Mouse (Mus musculus): ENCODE measurements around the gene Ak8. TPM values are rescaled to one million over a fixed set of nuclear protein-coding genes. Genes with fewer than 3 reads are reported as not detected.

Ak8 gene
- polyA plus RNA-seq (2016; fragmentation: Nextera tagmentation; extraction: Ambion mirVana), result 0.80 and 0.97 TPM in 2 replicates

DNA sequence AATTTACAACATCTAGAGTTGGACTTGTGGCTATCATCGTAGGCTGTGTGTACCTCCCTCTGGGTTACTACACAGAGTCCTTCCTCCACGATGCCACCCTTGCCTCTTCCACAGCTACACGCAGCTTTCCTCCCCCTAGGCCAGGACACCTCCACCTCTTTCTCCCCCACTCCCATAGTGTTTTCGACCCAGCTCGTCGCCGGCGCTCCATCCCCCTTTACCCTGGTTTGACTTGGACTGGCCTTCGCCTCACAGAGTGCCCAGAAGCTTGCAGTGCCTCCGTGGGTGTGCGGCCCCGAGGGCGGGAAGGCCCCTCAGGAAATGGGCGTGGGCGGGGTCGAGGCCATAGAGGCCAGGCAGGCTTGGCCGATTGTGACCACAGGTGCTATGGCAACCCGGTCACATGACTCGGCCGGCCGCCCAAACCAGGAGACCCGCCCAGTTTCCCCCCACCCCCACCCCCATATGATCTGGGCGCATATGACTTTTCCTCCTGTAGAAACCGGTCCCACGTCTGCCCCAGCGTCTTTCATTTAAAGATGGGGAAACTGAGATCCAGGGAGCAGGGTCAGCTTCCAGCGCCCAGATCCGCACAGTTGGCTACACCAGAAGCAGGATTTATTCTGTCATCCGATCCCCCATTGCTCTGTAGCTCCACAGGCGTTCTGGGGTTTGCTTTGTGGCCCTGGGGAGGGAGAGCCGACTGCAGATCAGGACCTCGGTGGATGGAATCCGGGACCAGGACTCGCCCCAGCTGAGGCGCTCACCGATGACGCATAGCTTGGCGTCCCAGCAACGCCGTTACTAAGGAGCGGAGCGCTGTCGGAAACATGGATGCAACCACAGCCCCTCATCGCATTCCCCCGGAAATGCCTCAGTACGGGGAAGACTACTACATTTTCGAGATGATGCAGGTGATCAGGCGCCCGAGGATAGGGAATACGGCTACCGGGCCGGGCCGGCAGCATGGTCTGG, at the start of gene Ak8, which contains the start of gene Spaca9:
Ak8 (plus strand) TSS at position 804 of the 975 bp plus-strand sequence.
Spaca9 (minus strand) TSS at position 367 of the 975 bp plus-strand sequence.
- Histone ChIP-seq H3K4me3 (peak within 1 kb of the TSS; percentile 52), H3K4me1 (peaks cover 10% of the 10 kb centered on the region; the same call in 1 of the 2 replicates), H3K27me3 (no peaks in the 10 kb centered on the region), H3K9me3 (no peaks in the 10 kb centered on the region), H3K36me3 (no peaks in the 10 kb centered on the region), H3K9ac (peak within 1 kb of the TSS; percentile 46), H3K4me2 (replicated peaks) (peak within 1 kb of the TSS; percentile 70), H3K27ac (peak within 1 kb of the TSS; percentile 26; the same call in 1 of the 2 replicates)
- WGBS, result 2% methylated on average over 53 of the region's 53 CpGs
- peak; percentile 75; the same call in 1 of the 2 replicates for ATAC-seq (ENCODE audit: insufficient number of reproducible peaks, insufficient read depth, low FRiP score, low TSS enrichment)

DNA sequence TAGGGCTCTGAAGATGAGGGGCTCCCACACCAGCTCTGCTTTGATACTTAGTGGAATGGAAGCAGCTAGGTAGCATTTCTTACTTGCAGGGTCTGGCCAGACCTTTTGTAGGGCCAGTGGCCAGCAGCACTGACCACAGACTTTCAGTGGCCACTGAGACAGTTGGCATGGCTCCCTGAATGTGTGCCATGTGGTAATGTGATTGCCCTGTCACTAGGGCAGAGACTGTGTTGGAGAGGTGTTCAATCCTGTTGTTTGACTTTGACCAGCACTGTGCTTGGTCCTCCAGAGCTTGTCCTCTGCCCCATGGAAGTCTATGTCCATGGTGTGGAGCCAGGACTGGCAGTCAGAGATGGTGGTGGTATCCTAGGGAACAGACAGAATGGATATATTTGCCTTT, 49.4 kb upstream of the Ak8 start:
- H3K4me1 ChIP-seq, result no peaks in the 10 kb centered on the region
- no peak overlapping the region for H3K27ac ChIP-seq
- no peak for ATAC-seq (ENCODE audit: insufficient number of reproducible peaks, insufficient read depth, low FRiP score, low TSS enrichment)

DNA sequence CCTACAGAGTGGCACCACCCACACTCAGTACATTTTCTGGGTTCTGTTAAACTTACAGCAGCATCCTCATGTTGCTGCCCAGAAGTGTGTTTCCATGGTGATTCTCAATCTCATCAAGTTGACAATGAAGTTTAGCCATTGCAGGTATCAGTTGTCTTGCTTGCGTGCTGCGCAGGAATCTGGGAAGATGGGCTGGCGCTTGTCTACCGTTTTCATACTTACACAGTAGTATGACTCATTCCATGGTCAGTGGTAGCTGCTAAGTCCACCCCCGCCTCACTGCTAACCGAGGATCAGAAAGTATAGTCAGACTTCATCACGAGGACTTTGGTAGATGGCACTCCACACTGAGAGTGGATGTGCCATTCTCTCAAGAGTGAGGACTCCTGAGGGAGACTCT, 46.6 kb upstream of the Ak8 start:
- H3K9me3 ChIP-seq, result no peaks in the 10 kb centered on the region
- 94% methylated on average over 7 of the region's 7 CpGs for WGBS
- peaks cover 27% of the 10 kb centered on the region for H3K36me3 ChIP-seq
- H3K4me3 ChIP-seq, result no peak overlapping the region
- no peak overlapping the region for H3K27ac ChIP-seq
- no peak overlapping the region for H3K4me2 ChIP-seq (replicated peaks)
- H3K9ac ChIP-seq, result no peak overlapping the region
- H3K27me3 ChIP-seq, result no peaks in the 10 kb centered on the region
- ATAC-seq (ENCODE audit: insufficient number of reproducible peaks, insufficient read depth, low FRiP score, low TSS enrichment), result no peak
- no peaks in the 10 kb centered on the region for H3K4me1 ChIP-seq

More for the DNA sequence above, 49.4 kb upstream of the Ak8 start:
- Histone ChIP-seq H3K36me3 (peaks cover 11% of the 10 kb centered on the region), H3K4me2 (replicated peaks) (no peak overlapping the region), H3K27me3 (no peaks in the 10 kb centered on the region), H3K9me3 (no peaks in the 10 kb centered on the region), H3K4me3 (no peak overlapping the region), H3K9ac (no peak overlapping the region)

DNA sequence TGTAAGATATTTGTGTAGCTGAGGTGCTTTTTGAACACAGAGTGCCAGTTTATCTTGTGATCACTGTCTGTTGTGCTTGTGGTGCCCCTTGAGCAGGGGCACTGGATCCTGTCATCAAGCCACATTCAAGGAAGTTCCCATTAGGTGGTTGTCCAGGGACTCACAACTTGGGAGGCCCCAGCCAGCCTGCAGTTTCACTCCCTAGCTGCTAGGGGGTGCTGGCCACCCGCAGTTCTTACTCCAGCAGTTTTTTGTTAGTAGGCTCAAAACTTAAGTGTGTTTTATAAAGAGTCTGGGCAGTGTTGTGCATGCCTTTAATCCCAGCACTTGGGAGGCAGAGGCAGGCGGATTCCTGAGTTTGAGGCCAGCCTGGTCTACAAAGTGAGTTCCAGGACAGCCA, 45.7 kb upstream of the Ak8 start:
- Histone ChIP-seq H3K9ac (no peak overlapping the region), H3K36me3 (peaks cover 36% of the 10 kb centered on the region), H3K9me3 (no peaks in the 10 kb centered on the region), H3K4me2 (replicated peaks) (no peak overlapping the region), H3K27ac (no peak overlapping the region), H3K27me3 (no peaks in the 10 kb centered on the region), H3K4me1 (no peaks in the 10 kb centered on the region), H3K4me3 (no peak overlapping the region)
- no peak for ATAC-seq (ENCODE audit: insufficient number of reproducible peaks, insufficient read depth, low FRiP score, low TSS enrichment)
- 79% methylated on average over 2 of the region's 2 CpGs for WGBS

DNA sequence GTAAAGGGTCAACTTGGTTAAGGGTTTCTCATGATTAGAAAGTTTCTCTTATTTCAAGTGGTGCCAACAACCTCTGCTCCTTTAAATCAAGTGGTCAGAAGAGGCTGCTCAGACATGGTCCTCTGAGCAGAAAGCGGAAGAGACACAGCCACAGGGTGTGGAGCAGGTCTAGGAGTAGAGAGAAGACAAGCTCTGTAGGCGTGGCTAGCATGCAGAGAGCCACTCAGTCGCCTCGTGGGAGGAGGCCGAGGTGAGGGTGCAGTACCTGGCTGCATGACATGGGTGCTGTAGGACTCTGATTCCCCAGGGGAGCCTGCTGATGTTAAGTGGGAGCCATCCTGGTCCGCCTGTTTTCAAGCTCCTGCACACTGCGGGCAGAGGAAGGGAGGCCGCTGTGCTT, 43.7 kb upstream of the Ak8 start:
- peaks cover 55% of the 10 kb centered on the region for H3K36me3 ChIP-seq

DNA sequence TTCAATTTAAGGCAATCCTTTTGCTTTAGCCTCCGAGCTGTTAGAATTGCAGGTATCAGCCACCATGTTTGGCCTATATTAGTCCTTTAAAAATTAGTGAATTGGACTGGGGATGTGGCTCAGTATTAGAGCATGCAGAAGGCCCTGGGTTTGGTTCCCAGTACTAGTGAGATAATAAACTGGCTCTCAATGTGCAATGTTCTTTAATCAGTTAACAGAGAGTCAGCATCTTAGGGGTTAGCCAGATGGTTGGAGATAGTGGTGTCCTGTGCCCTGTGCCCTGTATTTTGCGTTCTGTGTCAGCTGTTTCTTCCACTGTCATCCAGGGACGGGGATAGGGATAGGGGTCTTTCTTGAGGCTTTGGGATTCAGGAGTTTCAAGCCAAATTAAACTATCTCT, 37.1 kb upstream of the Ak8 start:
- H3K36me3 ChIP-seq, result peaks cover 84% of the 10 kb centered on the region
- no peak for ATAC-seq (ENCODE audit: insufficient number of reproducible peaks, insufficient read depth, low FRiP score, low TSS enrichment)
- no peaks in the 10 kb centered on the region for H3K27me3 ChIP-seq
- WGBS, result 92% methylated on average over 3 of the region's 3 CpGs
- no peak overlapping the region for H3K4me3 ChIP-seq
- H3K9me3 ChIP-seq, result no peaks in the 10 kb centered on the region
- no peaks in the 10 kb centered on the region for H3K4me1 ChIP-seq
- H3K27ac ChIP-seq, result no peak overlapping the region
- no peak overlapping the region for H3K4me2 ChIP-seq (replicated peaks)
- no peak overlapping the region for H3K9ac ChIP-seq

More for the DNA sequence above, 43.7 kb upstream of the Ak8 start:
- Histone ChIP-seq H3K4me3 (no peak overlapping the region), H3K9me3 (no peaks in the 10 kb centered on the region), H3K9ac (no peak overlapping the region), H3K4me2 (replicated peaks) (no peak overlapping the region), H3K27ac (no peak overlapping the region), H3K4me1 (no peaks in the 10 kb centered on the region), H3K27me3 (no peaks in the 10 kb centered on the region)
- WGBS, result 79% methylated on average over 8 of the region's 8 CpGs
- ATAC-seq (ENCODE audit: insufficient number of reproducible peaks, insufficient read depth, low FRiP score, low TSS enrichment), result no peak

DNA sequence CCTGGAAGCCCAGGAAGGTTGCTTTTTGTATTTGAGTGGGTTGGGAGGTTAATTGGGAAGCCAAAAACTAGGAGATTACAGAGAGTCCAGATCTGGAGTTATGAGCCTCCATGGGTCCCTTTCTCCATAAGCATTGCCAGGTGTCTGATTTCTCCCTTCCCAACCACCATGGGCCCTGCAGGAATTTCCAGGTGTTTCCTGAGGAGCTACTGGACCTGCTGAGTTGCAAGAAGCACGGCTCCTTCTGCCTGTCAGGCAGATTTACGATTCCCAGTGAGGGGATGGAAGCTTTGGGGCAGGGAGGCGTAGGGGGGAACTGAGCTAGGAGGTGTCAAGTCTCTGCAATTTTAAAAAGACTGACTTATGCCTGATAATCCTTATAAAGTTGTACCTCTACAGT, 34.1 kb upstream of the Ak8 start:
- Histone ChIP-seq H3K4me1 (no peaks in the 10 kb centered on the region), H3K9me3 (no peaks in the 10 kb centered on the region), H3K36me3 (peaks cover 80% of the 10 kb centered on the region), H3K4me3 (no peak overlapping the region), H3K4me2 (replicated peaks) (no peak overlapping the region), H3K27ac (no peak overlapping the region), H3K9ac (no peak overlapping the region), H3K27me3 (no peaks in the 10 kb centered on the region)
- 75% methylated on average over 3 of the region's 3 CpGs for WGBS
- ATAC-seq (ENCODE audit: insufficient number of reproducible peaks, insufficient read depth, low FRiP score, low TSS enrichment), result no peak

DNA sequence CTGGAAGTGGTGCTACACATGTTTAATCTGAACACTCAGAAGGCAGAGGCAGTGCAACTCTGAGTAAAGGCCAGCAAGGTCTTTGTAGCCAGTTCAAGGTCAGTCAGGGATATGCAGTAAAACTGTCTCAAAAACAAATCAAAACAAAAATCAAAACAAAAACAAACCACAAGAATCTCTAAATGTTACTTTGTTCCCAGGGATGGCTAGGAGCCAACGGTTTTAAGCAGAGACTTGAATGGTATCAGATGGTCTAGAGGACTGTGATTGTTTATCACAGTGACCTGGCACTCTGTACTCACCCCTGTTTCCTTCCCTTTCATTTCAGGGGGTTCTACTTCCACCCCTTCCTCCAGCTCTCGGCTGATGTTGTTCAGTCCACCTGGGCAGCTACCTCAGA, 28.5 kb upstream of the Ak8 start:
- Histone ChIP-seq H3K27me3 (no peaks in the 10 kb centered on the region), H3K27ac (no peak overlapping the region), H3K9ac (no peak overlapping the region), H3K36me3 (peaks cover 81% of the 10 kb centered on the region), H3K4me2 (replicated peaks) (no peak overlapping the region), H3K4me1 (no peaks in the 10 kb centered on the region), H3K4me3 (no peak overlapping the region), H3K9me3 (no peaks in the 10 kb centered on the region)
- 94% methylated on average over 2 of the region's 2 CpGs for WGBS
- no peak for ATAC-seq (ENCODE audit: insufficient number of reproducible peaks, insufficient read depth, low FRiP score, low TSS enrichment)

DNA sequence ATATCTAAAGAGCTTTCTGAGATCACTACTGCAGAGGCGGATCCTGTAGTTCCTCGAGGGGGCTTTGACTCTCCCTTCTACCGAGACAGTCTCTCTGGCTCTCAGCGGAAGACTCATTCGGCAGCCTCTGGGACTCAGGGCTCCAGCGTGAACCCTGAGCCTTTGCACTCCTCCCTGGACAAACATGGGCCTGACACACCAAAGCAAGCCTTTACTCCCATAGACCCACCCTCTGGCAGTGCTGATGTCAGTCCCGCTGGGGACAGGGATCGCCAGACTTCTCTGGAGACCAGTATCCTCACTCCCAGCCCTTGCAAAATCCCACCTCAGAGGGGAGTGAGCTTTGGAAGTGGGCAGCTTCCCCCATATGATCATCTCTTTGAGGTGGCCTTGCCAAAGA, 24.0 kb upstream of the Ak8 start:
- Histone ChIP-seq H3K9ac (no peak overlapping the region), H3K4me3 (no peak overlapping the region), H3K27ac (no peak overlapping the region), H3K4me1 (no peaks in the 10 kb centered on the region), H3K4me2 (replicated peaks) (no peak overlapping the region), H3K9me3 (no peaks in the 10 kb centered on the region), H3K27me3 (no peaks in the 10 kb centered on the region), H3K36me3 (peaks cover 81% of the 10 kb centered on the region)
- WGBS, result 93% methylated on average over 8 of the region's 8 CpGs
- ATAC-seq (ENCODE audit: insufficient number of reproducible peaks, insufficient read depth, low FRiP score, low TSS enrichment), result no peak

DNA sequence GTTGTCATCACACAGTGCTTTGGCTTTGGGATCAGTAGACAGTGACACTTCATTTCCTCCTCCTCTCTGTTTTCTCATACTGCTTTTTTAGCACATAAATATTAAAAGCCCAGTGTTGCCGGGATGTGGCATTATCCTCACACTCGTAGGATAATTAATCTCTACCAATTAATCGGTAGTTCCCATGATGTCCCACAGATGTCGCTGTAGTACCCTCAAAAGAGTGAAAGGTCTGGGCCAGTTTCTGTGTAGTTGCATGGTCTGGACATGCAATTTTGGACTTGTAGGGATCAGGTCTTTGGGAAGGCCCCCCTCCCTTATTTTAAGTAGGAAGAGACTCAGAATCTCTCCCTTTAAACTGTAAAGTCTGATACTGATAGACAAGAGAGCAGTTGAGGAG, 19.3 kb upstream of the Ak8 start:
- no peaks in the 10 kb centered on the region for H3K9me3 ChIP-seq
- H3K4me2 ChIP-seq (replicated peaks), result no peak overlapping the region
- no peak for ATAC-seq (ENCODE audit: insufficient number of reproducible peaks, insufficient read depth, low FRiP score, low TSS enrichment)
- no peaks in the 10 kb centered on the region for H3K4me1 ChIP-seq
- H3K9ac ChIP-seq, result no peak overlapping the region
- H3K27me3 ChIP-seq, result no peaks in the 10 kb centered on the region
- H3K36me3 ChIP-seq, result peaks cover 86% of the 10 kb centered on the region
- H3K4me3 ChIP-seq, result no peak overlapping the region
- 37% methylated on average over 4 of the region's 4 CpGs for WGBS
- no peak overlapping the region for H3K27ac ChIP-seq

DNA sequence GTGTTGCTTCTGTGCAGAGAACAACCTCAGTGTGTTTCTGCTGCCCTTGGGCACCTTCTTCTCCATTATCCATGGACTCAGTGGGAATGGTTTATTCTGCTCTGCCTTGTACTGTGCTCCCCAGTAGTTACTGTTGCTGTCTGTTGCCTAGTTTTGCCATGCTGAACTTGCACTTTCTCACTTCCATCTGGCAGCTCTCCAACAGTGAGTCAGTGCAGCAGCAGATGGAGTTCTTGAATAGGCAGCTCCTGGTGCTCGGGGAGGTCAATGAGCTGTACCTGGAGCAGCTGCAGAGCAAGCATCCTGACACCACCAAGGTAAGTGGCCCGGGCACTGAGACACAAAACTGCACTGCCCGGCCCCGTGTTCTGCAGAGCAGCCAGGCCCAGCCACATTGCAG, 18.2 kb upstream of the Ak8 start:
- Histone ChIP-seq H3K36me3 (peaks cover 86% of the 10 kb centered on the region), H3K9me3 (no peaks in the 10 kb centered on the region), H3K4me1 (no peaks in the 10 kb centered on the region), H3K4me2 (replicated peaks) (no peak overlapping the region), H3K9ac (no peak overlapping the region), H3K4me3 (no peak overlapping the region), H3K27me3 (no peaks in the 10 kb centered on the region), H3K27ac (no peak overlapping the region)
- 92% methylated on average over 4 of the region's 4 CpGs for WGBS
- ATAC-seq (ENCODE audit: insufficient number of reproducible peaks, insufficient read depth, low FRiP score, low TSS enrichment), result no peak

DNA sequence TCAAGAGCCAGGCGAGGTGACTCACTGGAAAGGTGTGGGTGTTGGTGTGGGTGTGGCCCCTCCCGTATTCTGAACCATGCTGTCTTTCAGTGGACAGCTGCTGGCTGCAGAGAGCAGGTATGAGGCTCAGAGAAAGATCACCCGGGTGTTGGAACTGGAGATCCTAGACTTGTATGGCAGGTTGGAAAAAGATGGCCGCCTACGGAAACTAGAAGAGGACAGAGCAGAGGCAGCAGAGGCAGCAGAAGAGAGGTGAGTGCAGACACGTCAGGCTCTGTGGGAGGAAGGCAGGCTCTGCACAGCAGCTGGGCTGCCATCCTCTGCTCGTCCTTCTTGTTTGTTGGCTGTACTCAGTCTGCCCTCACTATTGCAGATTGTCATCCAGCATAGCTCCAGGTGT, 14.1 kb upstream of the Ak8 start:
- Histone ChIP-seq H3K36me3 (peaks cover 66% of the 10 kb centered on the region), H3K27me3 (no peaks in the 10 kb centered on the region), H3K4me2 (replicated peaks) (no peak overlapping the region), H3K4me1 (no peaks in the 10 kb centered on the region), H3K27ac (no peak overlapping the region), H3K9me3 (no peaks in the 10 kb centered on the region), H3K4me3 (no peak overlapping the region), H3K9ac (no peak overlapping the region)
- 82% methylated on average over 7 of the region's 7 CpGs for WGBS
- ATAC-seq (ENCODE audit: insufficient number of reproducible peaks, insufficient read depth, low FRiP score, low TSS enrichment), result no peak
